Mouse (Mus musculus) cerebellum, adult 2 months (tissue): ENCODE data around the gene Rbm6.

Experiments used
- CTCF ChIP-seq: fragments of 200-500 bp; IDR thresholded peaks from 2 replicates; pipeline ENCODE4 v1.5.1; 2011; ENCODE audit warnings: low read depth, mild to moderate bottlenecking, control low read depth, low read length, moderate library complexity, borderline replicate concordance; ENCODE audit not compliant: insufficient read depth
- POLR2A ChIP-seq: fragments of 200-500 bp; IDR thresholded peaks from 2 replicates; pipeline ENCODE4 v1.6.1; 2011; ENCODE audit warnings: low read length, control low read depth, borderline replicate concordance; ENCODE audit not compliant: insufficient read depth

- TF ChIP-seq CTCF (no peak), POLR2A (no peak)
Observed at GRCm38 (mm10) chr9:107866081-107866480, 7.0 kb downstream of the Rbm6 start.
